Mouse (Mus musculus) small intestine, adult 2 months (tissue): ENCODE data around the gene Tubgcp2. TPM values are rescaled to one million over a fixed set of nuclear protein-coding genes. Genes with fewer than 3 reads are reported as not detected.
A peak's percentile ranks its signal among the peaks of the same experiment; 100 is the strongest.

ENCODE experiments used
- H3K27ac ChIP-seq: fragments of 200-500 bp; 2 replicates; pipeline ENCODE4 v1.5.1; 2012; ENCODE audit warnings: low read depth, low read length, control low read depth, inconsistent platforms; ENCODE audit not compliant: insufficient read depth
- H3K27me3 ChIP-seq: fragments of 200-500 bp; 2 replicates; pipeline ENCODE4 v1.6.1; 2012; ENCODE audit warnings: mild to moderate bottlenecking, moderate library complexity, low read length, inconsistent platforms; ENCODE audit not compliant: control insufficient read depth, insufficient read depth
- H3K36me3 ChIP-seq: fragments of 200-500 bp; 2 replicates; pipeline ENCODE4 v1.6.1; 2012; ENCODE audit warnings: mild to moderate bottlenecking, low read length, control low read depth, inconsistent platforms; ENCODE audit not compliant: control insufficient read depth, insufficient read depth
- H3K4me1 ChIP-seq: fragments of 200-500 bp; 2 replicates; pipeline ENCODE4 v1.6.1; 2012; ENCODE audit warnings: low read length, inconsistent platforms, mixed read lengths; ENCODE audit not compliant: control insufficient read depth, insufficient read depth, insufficient read length
- H3K4me3 ChIP-seq: fragments of 200-500 bp; 2 replicates; pipeline ENCODE4 v1.5.1; 2012; ENCODE audit warnings: low read depth, mild to moderate bottlenecking, control low read depth, inconsistent platforms, low read length, moderate library complexity
- CTCF ChIP-seq: fragments of 200-500 bp; IDR thresholded peaks from 2 replicates; pipeline ENCODE4 v1.5.1; 2012; ENCODE audit warnings: low read depth, mild to moderate bottlenecking, control low read depth, inconsistent platforms, low read length, moderate library complexity, mixed read lengths; ENCODE audit not compliant: insufficient replicate concordance, insufficient read length; ENCODE audit errors: extremely low read depth
- POLR2A ChIP-seq: fragments of 200-500 bp; IDR thresholded peaks from 2 replicates; pipeline ENCODE4 v1.6.1; 2012; ENCODE audit warnings: low read depth, mild to moderate bottlenecking, control low read depth, inconsistent platforms, low read length, moderate library complexity
- WGBS: fragments of 180-500 bp; shearing (Covaris S2); methylation state at CpG from one replicate; pipeline ENCODE4 v1.1.7; 2018; 5-methylcytosine and 5-hydroxymethylcytosine counted together
- polyA plus RNA-seq: library from polyadenylated mRNA; depleted of rRNA; stranded (reverse); fragments of >200 nt; gene quantifications from 2 replicates; pipeline ENCODE4 v1.2.3, GENCODE M21; 2012

Tubgcp2 gene
- polyA plus RNA-seq, 1 experiment, result 9.1 TPM

GRCm38 (mm10) chr7:140070042-140070711, 33.7 kb upstream of the Tubgcp2 start:
- WGBS, result 36% methylated on average over 39 of the region's 39 CpGs
- peak overlapping the region; percentile 35 for H3K4me3 ChIP-seq
- no peaks in the 10 kb centered on the region for H3K27me3 ChIP-seq
- H3K36me3 ChIP-seq, result no peaks in the 10 kb centered on the region
- H3K4me1 ChIP-seq, result no peaks in the 10 kb centered on the region
- no peak for TF ChIP-seq CTCF
- no peak for TF ChIP-seq POLR2A
- H3K27ac ChIP-seq, result no peak overlapping the region

GRCm38 (mm10) chr7:140067397-140067796, 30.9 kb upstream of the Tubgcp2 start:
- 36% methylated on average over 6 of the region's 6 CpGs for WGBS
- Histone ChIP-seq H3K4me3 (no peak overlapping the region), H3K4me1 (no peaks in the 10 kb centered on the region), H3K27ac (no peak overlapping the region), H3K27me3 (peaks cover 2% of the 10 kb centered on the region; the same call in 1 of the 2 replicates), H3K36me3 (no peaks in the 10 kb centered on the region)
- TF ChIP-seq POLR2A (no peak), CTCF (no peak)

- WGBS, result 22% methylated on average over 7 of the region's 7 CpGs
- Histone ChIP-seq H3K4me3 (no peak overlapping the region), H3K27me3 (peaks cover 22% of the 10 kb centered on the region), H3K36me3 (no peaks in the 10 kb centered on the region), H3K4me1 (peaks cover 12% of the 10 kb centered on the region), H3K27ac (no peak overlapping the region)
- TF ChIP-seq POLR2A (no peak), CTCF (peak; percentile 55; the same call in 1 of the 2 replicates)
Measured at GRCm38 (mm10) chr7:140063092-140063491, 26.6 kb upstream of the Tubgcp2 start.

GRCm38 (mm10) chr7:140062307-140062706, 25.8 kb upstream of the Tubgcp2 start:
- 12% methylated on average over 11 of the region's 11 CpGs for WGBS

GRCm38 (mm10) chr7:140061832-140062130, 25.3 kb upstream of the Tubgcp2 start:
- WGBS, result 8% methylated on average over 6 of the region's 6 CpGs
- Histone ChIP-seq H3K4me3 (no peak overlapping the region), H3K27me3 (peaks cover 31% of the 10 kb centered on the region), H3K27ac (no peak overlapping the region), H3K4me1 (peaks cover 16% of the 10 kb centered on the region), H3K36me3 (no peaks in the 10 kb centered on the region)
- TF ChIP-seq CTCF (no peak), POLR2A (no peak)

More at GRCm38 (mm10) chr7:140062307-140062706, 25.8 kb upstream of the Tubgcp2 start:
- H3K27me3 ChIP-seq, result peaks cover 30% of the 10 kb centered on the region
- no peak for TF ChIP-seq POLR2A
- peak; percentile 41; the same call in 1 of the 2 replicates for TF ChIP-seq CTCF
- no peaks in the 10 kb centered on the region for H3K36me3 ChIP-seq
- H3K27ac ChIP-seq, result no peak overlapping the region
- H3K4me1 ChIP-seq, result peaks cover 16% of the 10 kb centered on the region
- H3K4me3 ChIP-seq, result no peak overlapping the region

- peaks cover 16% of the 10 kb centered on the region for H3K4me1 ChIP-seq
- WGBS, result 3% methylated on average over 47 of the region's 47 CpGs
- no peak overlapping the region for H3K27ac ChIP-seq
- no peaks in the 10 kb centered on the region for H3K36me3 ChIP-seq
- TF ChIP-seq POLR2A (no peak), CTCF (no peak)
- H3K4me3 ChIP-seq, result peak overlapping the region; percentile 40
- peaks cover 31% of the 10 kb centered on the region for H3K27me3 ChIP-seq
Measured at GRCm38 (mm10) chr7:140060936-140061831, 24.7 kb upstream of the Tubgcp2 start.

GRCm38 (mm10) chr7:140059601-140060000, 23.1 kb upstream of the Tubgcp2 start:
- WGBS, result 76% methylated on average over 4 of the region's 4 CpGs
- peaks cover 31% of the 10 kb centered on the region for H3K27me3 ChIP-seq
- H3K4me3 ChIP-seq, result no peak overlapping the region
- no peak overlapping the region for H3K27ac ChIP-seq
- H3K36me3 ChIP-seq, result no peaks in the 10 kb centered on the region
- peaks cover 16% of the 10 kb centered on the region for H3K4me1 ChIP-seq
- no peak for TF ChIP-seq POLR2A
- TF ChIP-seq CTCF, result no peak
